Mouse (Mus musculus): ENCODE measurements around the gene Mettl6. TPM values are rescaled to one million over a fixed set of nuclear protein-coding genes. Genes with fewer than 3 reads are reported as not detected.
"Not testable (repeated sequence)": the region's sequence is repeated elsewhere in the genome, so short reads cannot be mapped to it uniquely, and the experiment has no call there.

Gene Mettl6
- polyA plus RNA-seq, 1 experiment = 0.26 TPM

DNA sequence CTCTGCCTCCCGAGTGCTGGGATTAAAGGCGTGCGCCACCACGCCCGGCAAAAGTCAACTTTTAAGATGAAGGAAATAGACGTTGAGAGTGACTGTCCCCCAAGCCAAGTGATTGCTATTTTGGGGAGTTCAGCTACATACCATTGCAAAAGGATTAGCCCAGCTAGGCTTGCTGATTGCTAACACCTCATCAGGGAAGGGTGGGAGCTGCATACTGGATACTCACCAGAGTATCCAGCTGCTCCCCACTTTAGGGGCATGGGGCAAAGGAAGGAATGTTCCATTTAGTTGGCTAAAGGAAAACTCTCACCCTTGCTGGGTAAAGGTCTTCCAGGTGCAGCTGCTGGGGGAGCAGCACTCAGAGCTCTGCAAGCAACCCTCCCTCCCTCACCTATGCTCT lies 6.8 kb downstream of the Mettl6 start:
- H3K4me3 ChIP-seq (replicated peaks) = no peak overlapping the region
- H3K4me1 ChIP-seq (ENCODE audit: control insufficient read depth) = peaks cover 12% of the 10 kb centered on the region
- H3K27me3 ChIP-seq (ENCODE audit: control insufficient read depth) = no peaks in the 10 kb centered on the region
- TF ChIP-seq GATA1 (IDR thresholded peaks at IDR 0.05; ENCODE audit: low read length) (no peak), TAL1 (IDR thresholded peaks at IDR 0.05; ENCODE audit: low read length) (no peak)
- no peaks in the 10 kb centered on the region for H3K9me3 ChIP-seq (ENCODE audit: control insufficient read depth, low read length)
- peaks cover 97% of the 10 kb centered on the region for H3K36me3 ChIP-seq (ENCODE audit: control insufficient read depth)

DNA sequence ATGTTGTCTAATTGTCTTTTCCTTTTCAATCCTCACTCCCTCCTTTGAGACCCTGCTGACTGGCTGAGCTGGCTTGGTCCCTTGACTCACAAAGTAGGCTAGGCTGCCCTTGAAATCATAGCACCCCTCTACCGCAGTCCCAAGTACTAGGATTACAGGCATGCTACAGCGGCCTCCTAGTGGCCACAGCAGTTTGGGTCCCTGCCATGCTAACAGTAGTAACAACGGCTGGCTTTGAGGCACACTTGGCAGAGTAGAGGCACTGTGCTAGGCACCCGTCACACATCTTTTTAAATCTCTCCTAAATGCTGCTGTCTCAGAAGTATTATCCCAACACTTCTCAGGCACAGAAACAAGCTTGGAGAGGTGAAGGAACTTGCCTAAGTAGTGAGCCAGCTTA lies 8.4 kb downstream of the Mettl6 start:
- Histone ChIP-seq H3K36me3 (ENCODE audit: control insufficient read depth) (peaks cover 98% of the 10 kb centered on the region), H3K4me3 (replicated peaks) (no peak overlapping the region)

DNA sequence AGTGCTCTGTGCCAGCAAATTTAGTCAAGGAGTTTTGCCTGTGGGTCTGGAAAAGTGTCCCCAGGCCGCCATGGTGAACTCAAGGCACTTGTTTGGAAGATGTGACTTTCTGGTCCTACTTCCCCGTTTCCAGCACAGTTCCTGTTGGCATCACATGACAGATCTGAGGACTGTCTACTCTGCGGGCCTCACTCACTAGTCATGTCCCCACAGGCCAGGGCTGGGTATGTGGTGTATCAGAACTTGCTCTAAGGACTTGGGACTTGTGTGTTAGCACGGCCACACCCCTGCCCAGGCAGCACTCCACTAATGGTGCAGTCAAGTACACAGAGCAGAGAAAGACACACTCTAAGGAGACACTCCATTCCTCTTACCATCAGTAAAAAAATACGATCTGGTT lies 12.4 kb downstream of the Mettl6 start:
- H3K4me1 ChIP-seq (ENCODE audit: control insufficient read depth) = no peaks in the 10 kb centered on the region
- H3K9me3 ChIP-seq (ENCODE audit: control insufficient read depth, low read length) = no peaks in the 10 kb centered on the region
- H3K4me3 ChIP-seq (replicated peaks) = no peak overlapping the region
- H3K27me3 ChIP-seq (ENCODE audit: control insufficient read depth) = no peaks in the 10 kb centered on the region
- TF ChIP-seq TAL1 (IDR thresholded peaks at IDR 0.05; ENCODE audit: low read length) = no peak
- TF ChIP-seq GATA1 (IDR thresholded peaks at IDR 0.05; ENCODE audit: low read length) = no peak
- peaks cover 96% of the 10 kb centered on the region for H3K36me3 ChIP-seq (ENCODE audit: control insufficient read depth)

More for the DNA sequence above, 8.4 kb downstream of the Mettl6 start:
- TF ChIP-seq TAL1 (IDR thresholded peaks at IDR 0.05; ENCODE audit: low read length) = no peak
- TF ChIP-seq GATA1 (IDR thresholded peaks at IDR 0.05; ENCODE audit: low read length) = no peak
- Histone ChIP-seq H3K9me3 (ENCODE audit: control insufficient read depth, low read length) (no peaks in the 10 kb centered on the region), H3K4me1 (ENCODE audit: control insufficient read depth) (no peaks in the 10 kb centered on the region), H3K27me3 (ENCODE audit: control insufficient read depth) (no peaks in the 10 kb centered on the region)

DNA sequence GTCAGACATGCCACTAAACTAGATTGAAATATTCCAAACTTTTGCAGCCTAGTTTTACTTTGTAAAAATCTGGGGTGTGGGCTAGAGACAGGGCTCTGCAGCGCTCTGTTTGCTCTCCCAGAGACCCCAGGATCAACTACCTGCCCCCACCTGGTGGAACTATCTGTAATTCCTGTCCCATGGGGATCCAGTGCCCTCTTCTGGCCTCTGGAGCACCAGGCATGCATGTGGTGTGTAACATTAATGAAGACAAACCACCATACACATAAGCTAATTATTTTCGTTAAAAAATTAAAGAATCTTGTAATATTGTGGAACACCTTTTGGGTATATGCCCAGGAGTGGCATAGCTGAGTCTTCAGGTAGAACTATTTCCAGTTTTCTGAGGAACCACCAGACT lies 21.5 kb downstream of the Mettl6 start:
- TF ChIP-seq GATA1 (IDR thresholded peaks at IDR 0.05; ENCODE audit: low read length) (no peak), TAL1 (IDR thresholded peaks at IDR 0.05; ENCODE audit: low read length) (no peak)

DNA sequence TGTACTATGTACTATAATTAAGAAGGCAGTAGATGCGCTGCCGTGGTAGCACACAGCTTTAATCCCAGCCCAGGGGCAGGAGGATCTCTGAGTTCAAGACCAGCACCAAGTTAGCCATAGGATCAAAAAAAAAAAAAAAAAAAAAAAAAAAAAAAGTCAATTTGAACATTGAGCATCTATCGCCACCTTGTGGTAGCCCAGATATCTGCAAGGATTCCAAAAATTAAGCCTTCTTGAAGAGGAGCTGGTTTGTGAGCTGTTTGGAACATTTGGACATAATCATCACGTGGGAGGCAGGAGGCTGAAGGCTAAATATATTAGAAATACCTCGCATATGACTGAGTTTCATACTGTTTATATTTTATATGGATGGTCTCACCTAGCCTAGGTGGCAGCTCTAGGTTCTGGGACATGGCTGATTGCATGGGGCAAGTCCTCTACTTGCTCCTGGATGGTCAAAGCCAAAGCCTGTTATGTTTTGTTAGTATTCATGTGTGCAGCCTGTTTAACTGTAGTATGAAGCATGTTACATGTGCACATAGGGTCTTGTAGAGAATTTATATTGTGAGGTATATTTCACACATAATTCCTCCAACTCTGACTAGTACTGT lies 22.3 kb downstream of the Mettl6 start:
- Histone ChIP-seq H3K9me3 (ENCODE audit: control insufficient read depth, low read length) (no peaks in the 10 kb centered on the region), H3K4me3 (replicated peaks) (no peak overlapping the region), H3K36me3 (ENCODE audit: control insufficient read depth) (peaks cover 6% of the 10 kb centered on the region), H3K27me3 (ENCODE audit: control insufficient read depth) (no peaks in the 10 kb centered on the region), H3K4me1 (ENCODE audit: control insufficient read depth) (no peaks in the 10 kb centered on the region)
- TF ChIP-seq TAL1 (IDR thresholded peaks at IDR 0.05; ENCODE audit: low read length) = no peak
- no peak for TF ChIP-seq GATA1 (IDR thresholded peaks at IDR 0.05; ENCODE audit: low read length)

More for the DNA sequence above, 21.5 kb downstream of the Mettl6 start:
- Histone ChIP-seq H3K9me3 (ENCODE audit: control insufficient read depth, low read length) (no peaks in the 10 kb centered on the region), H3K4me3 (replicated peaks) (no peak overlapping the region), H3K36me3 (ENCODE audit: control insufficient read depth) (peaks cover 13% of the 10 kb centered on the region), H3K4me1 (ENCODE audit: control insufficient read depth) (no peaks in the 10 kb centered on the region), H3K27me3 (ENCODE audit: control insufficient read depth) (no peaks in the 10 kb centered on the region)

DNA sequence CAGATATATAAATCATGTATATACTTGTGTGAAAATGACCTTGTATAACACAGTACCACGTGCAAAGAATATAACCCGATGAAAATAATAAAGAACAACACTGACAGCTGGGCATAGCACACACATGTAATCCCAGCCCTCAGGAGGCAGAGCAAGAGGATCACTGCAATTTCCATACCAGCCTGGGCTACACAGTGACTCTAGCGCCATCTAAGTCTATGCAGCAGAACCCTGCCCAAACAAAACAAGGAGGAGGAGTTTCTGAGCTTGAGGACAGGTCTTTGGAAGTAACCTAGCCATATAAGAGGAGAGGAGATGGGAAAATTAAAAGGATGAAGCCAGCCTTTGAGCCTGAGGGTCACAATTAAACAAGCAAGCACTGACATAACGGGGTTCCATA lies 25.1 kb downstream of the Mettl6 start:
- H3K4me1 ChIP-seq (ENCODE audit: control insufficient read depth) = no peaks in the 10 kb centered on the region
- no peaks in the 10 kb centered on the region for H3K9me3 ChIP-seq (ENCODE audit: control insufficient read depth, low read length)
- TF ChIP-seq GATA1 (IDR thresholded peaks at IDR 0.05; ENCODE audit: low read length) = no peak
- no peak for TF ChIP-seq TAL1 (IDR thresholded peaks at IDR 0.05; ENCODE audit: low read length)
- H3K36me3 ChIP-seq (ENCODE audit: control insufficient read depth) = 0 out of 2 replicates have a peak, but pooled peaks cover 2% of the 10 kb centered on the region
- no peaks in the 10 kb centered on the region for H3K27me3 ChIP-seq (ENCODE audit: control insufficient read depth)
- H3K4me3 ChIP-seq (replicated peaks) = no peak overlapping the region

DNA sequence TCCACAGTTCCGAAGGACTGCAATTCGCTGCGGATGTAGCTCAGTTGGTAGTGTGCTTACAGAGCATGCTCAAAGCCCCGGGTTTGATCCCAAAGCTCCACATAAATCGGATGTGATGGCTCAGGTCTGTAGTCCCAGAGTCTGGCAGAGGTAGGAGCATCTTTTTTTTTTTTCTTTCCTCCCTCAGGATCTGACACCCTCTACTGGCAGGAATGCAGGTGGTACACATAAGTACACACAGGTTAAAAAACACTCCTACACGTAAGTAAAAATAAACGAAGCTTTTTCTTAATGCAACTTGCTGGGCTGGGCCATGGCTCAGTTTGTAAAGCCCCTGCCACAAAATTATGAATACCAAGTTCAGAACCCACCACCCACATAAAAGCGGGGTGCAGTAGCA lies 30.7 kb downstream of the Mettl6 start:
- H3K27me3 ChIP-seq (ENCODE audit: control insufficient read depth) = no peaks in the 10 kb centered on the region
- TF ChIP-seq TAL1 (IDR thresholded peaks at IDR 0.05; ENCODE audit: low read length) (no peak), GATA1 (IDR thresholded peaks at IDR 0.05; ENCODE audit: low read length) (no peak)

DNA sequence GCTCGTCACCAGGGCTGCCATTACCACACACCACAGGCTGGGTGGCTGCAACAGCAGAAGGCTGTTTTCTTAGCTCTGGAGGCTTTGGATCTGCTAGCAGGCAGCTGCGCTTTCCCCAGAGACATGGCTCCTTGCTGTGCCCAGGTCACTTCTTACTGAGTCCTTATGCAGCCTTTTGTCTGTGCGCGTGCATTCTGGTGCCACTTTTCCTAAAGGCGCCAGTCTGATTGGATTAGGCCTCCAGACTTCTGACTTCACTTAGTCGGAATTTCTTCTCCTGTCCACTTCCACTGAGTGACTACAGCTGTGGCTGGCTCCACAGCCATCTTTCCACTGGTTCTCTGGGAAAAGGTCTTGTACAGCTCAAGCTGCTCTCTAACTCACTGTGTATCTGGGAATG lies 32.0 kb downstream of the Mettl6 start:
- no peaks in the 10 kb centered on the region for H3K27me3 ChIP-seq (ENCODE audit: control insufficient read depth)
- no peaks in the 10 kb centered on the region for H3K4me1 ChIP-seq (ENCODE audit: control insufficient read depth)
- no peaks in the 10 kb centered on the region for H3K9me3 ChIP-seq (ENCODE audit: control insufficient read depth, low read length)
- no peak for TF ChIP-seq TAL1 (IDR thresholded peaks at IDR 0.05; ENCODE audit: low read length)
- TF ChIP-seq GATA1 (IDR thresholded peaks at IDR 0.05; ENCODE audit: low read length) = no peak
- H3K4me3 ChIP-seq (replicated peaks) = no peak overlapping the region
- no peaks in the 10 kb centered on the region for H3K36me3 ChIP-seq (ENCODE audit: control insufficient read depth)

More for the DNA sequence above, 30.7 kb downstream of the Mettl6 start:
- Histone ChIP-seq H3K9me3 (ENCODE audit: control insufficient read depth, low read length) (no peaks in the 10 kb centered on the region), H3K4me1 (ENCODE audit: control insufficient read depth) (no peaks in the 10 kb centered on the region), H3K36me3 (ENCODE audit: control insufficient read depth) (no peaks in the 10 kb centered on the region), H3K4me3 (replicated peaks) (no peak overlapping the region)

DNA sequence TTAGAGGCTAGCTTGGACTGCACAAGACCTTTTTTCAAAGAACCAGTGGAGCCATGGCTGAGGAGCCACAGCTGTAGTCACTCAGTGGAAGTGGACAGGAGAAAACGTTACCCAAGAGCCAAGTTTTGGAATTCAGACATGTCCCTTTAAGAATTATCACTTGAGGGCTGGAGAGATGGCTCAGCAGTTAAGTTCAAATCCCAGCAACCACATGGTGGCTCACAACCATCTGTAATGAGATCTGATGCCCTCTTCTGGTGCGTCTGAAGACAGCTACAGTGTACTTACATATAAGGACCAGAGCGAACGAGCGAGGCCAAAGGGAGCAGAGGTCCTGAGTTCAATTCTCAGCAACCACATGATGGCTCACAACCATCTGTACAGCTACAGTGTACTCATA lies 32.6 kb downstream of the Mettl6 start:
- not testable (repeated sequence) for H3K36me3 ChIP-seq (ENCODE audit: control insufficient read depth); H3K9me3 ChIP-seq (ENCODE audit: control insufficient read depth, low read length); H3K4me1 ChIP-seq (ENCODE audit: control insufficient read depth); H3K27me3 ChIP-seq (ENCODE audit: control insufficient read depth); H3K4me3 ChIP-seq (replicated peaks)

DNA sequence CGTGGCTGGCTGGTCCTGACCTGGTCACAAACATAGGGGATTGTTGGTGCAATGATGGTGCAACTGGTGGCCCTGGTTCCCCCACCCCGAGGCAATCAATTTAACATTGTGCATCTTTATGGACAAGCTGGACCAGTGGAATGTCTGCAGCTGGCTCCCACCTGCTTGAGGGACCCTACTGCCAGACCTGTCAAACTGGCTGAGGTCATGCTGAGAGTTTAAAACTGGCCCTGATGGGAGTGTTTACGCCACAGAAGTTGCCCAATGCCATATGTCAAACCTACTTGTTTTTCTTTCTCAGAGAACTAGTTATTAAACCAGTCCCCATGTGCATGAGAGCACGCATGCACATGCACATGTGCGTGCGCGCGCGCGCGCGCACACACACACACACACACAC lies 36.8 kb downstream of the Mettl6 start:
- H3K36me3 ChIP-seq (ENCODE audit: control insufficient read depth) = no peaks in the 10 kb centered on the region
- no peaks in the 10 kb centered on the region for H3K9me3 ChIP-seq (ENCODE audit: control insufficient read depth, low read length)
- peaks cover 8% of the 10 kb centered on the region for H3K4me1 ChIP-seq (ENCODE audit: control insufficient read depth)
- H3K27me3 ChIP-seq (ENCODE audit: control insufficient read depth) = no peaks in the 10 kb centered on the region; the same call in 1 of the 2 replicates
- no peak overlapping the region for H3K4me3 ChIP-seq (replicated peaks)
- TF ChIP-seq TAL1 (IDR thresholded peaks at IDR 0.05; ENCODE audit: low read length) (no peak), GATA1 (IDR thresholded peaks at IDR 0.05; ENCODE audit: low read length) (no peak)
